Mouse (Mus musculus) embryonic fibroblast, embryonic 13.5 days (primary cell): ENCODE measurements at regions not wholly inside any gene's neighbourhood (a gene's known extent, or its start where the extent isn't known, plus 50 kb on each side); places are given as distances from the start of the nearest gene placed in this dataset.

ENCODE experiments used
- CTCF ChIP-seq: IDR thresholded peaks from 2 replicates; pipeline ENCODE4 v1.5.1; 2011; ENCODE audit warnings: mild to moderate bottlenecking, control low read depth, low read length, moderate library complexity, borderline replicate concordance; ENCODE audit not compliant: insufficient read depth
- POLR2A ChIP-seq: IDR thresholded peaks from 2 replicates; pipeline ENCODE4 v1.6.1; 2011; ENCODE audit warnings: low read depth, mild to moderate bottlenecking, control low read depth, low read length, moderate library complexity

- no peak for TF ChIP-seq CTCF
- no peak for TF ChIP-seq POLR2A
Observed at GRCm38 (mm10) chr1:57712916-57713503, 61.0 kb upstream of the Spats2l start.
